Mouse (Mus musculus): ENCODE results near the gene Zfp219. TPM values are rescaled to one million over a fixed set of nuclear protein-coding genes. Genes with fewer than 3 reads are reported as not detected.

Gene Zfp219
- polyA plus RNA-seq, 1 experiment: 54.3 TPM

DNA sequence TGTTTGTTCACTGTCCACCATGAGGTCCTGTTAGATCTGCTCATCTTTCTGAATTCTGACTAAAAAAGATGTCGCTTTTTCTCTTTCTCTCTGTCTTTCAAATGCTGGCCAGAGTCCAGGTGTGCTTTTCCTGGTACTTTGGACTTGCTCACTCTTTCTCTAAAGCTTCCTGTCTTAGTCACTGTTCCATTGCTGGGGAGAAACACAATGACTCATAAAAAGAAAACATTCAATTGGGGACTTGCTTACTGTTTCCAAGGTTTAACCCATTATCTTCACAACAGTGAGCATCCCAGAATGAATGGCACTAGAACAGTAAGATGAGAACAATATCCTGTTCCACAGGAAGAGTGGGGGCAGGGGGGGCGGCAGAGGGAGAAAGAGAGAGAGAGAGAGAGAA lies 60.2 kb downstream of the Zfp219 start:
- Histone ChIP-seq H3K4me3 (ENCODE audit: insufficient read depth, low read length) (no peak overlapping the region), H3K27ac (ENCODE audit: insufficient read depth, low read length) (no peak overlapping the region), H3K4me1 (ENCODE audit: control insufficient read depth, insufficient read depth, low read length) (no peaks in the 10 kb centered on the region)
- TF ChIP-seq CTCF (IDR thresholded peaks at IDR 0.05; ENCODE audit: extremely low read depth, insufficient read depth, low read length) (no peak), POLR2A (IDR thresholded peaks at IDR 0.05; ENCODE audit: extremely low read depth, insufficient read depth, low read length) (no peak)

Other genes starting within 250 kb of the Zfp219 start
- gene Ang4, start 247.1 kb downstream of the Zfp219 start, polyA plus RNA-seq (2012; rRNA removed): not detected in 2 replicates
- gene AY358078, start 220.7 kb downstream of the Zfp219 start, polyA plus RNA-seq (2012; rRNA removed): not detected in 2 replicates
- not detected in 2 replicates for gene Ear6, start 167.0 kb downstream of the Zfp219 start, polyA plus RNA-seq (2012; rRNA removed)
- 41.4 and 49.3 TPM in 2 replicates for gene Mettl17, start 135.9 kb downstream of the Zfp219 start, polyA plus RNA-seq (2012; rRNA removed)
- 17.8 and 18.7 TPM in 2 replicates for gene Slc39a2, start 127.8 kb downstream of the Zfp219 start, polyA plus RNA-seq (2012; rRNA removed)
- 955 and 1,100 TPM in 2 replicates for gene Ndrg2, start 106.6 kb downstream of the Zfp219 start, polyA plus RNA-seq (2012; rRNA removed)
- gene Tppp2, start 102.3 kb downstream of the Zfp219 start, polyA plus RNA-seq (2012; rRNA removed): not detected in 2 replicates
- gene Rnase13, start 98.0 kb downstream of the Zfp219 start, polyA plus RNA-seq (2012; rRNA removed): 0.17 and 0.21 TPM in 2 replicates
- gene Arhgef40, start 36.0 kb downstream of the Zfp219 start, polyA plus RNA-seq (2012; rRNA removed): 24.1 and 24.5 TPM in 2 replicates
- 0.21 and 0.34 TPM in 2 replicates for gene Tmem253, start 5.1 kb downstream of the Zfp219 start, polyA plus RNA-seq (2012; rRNA removed)
- gene Olfr221, start 21.7 kb upstream of the Zfp219 start, polyA plus RNA-seq (2012; rRNA removed): not detected in 2 replicates
- gene Hnrnpc, start 83.3 kb upstream of the Zfp219 start, polyA plus RNA-seq (2012; rRNA removed): 215 and 219 TPM in 2 replicates
- 1.3 and 1.8 TPM in 2 replicates for gene Rpgrip1, start 90.0 kb upstream of the Zfp219 start, polyA plus RNA-seq (2012; rRNA removed)
- 25.6 and 28.2 TPM in 2 replicates for gene Supt16, start 176.7 kb upstream of the Zfp219 start, polyA plus RNA-seq (2012; rRNA removed)
- gene Chd8, start 237.0 kb upstream of the Zfp219 start, polyA plus RNA-seq (2012; rRNA removed): 53.5 and 60.7 TPM in 2 replicates